Mouse (Mus musculus): ENCODE measurements around the gene Gm20741.

DNA sequence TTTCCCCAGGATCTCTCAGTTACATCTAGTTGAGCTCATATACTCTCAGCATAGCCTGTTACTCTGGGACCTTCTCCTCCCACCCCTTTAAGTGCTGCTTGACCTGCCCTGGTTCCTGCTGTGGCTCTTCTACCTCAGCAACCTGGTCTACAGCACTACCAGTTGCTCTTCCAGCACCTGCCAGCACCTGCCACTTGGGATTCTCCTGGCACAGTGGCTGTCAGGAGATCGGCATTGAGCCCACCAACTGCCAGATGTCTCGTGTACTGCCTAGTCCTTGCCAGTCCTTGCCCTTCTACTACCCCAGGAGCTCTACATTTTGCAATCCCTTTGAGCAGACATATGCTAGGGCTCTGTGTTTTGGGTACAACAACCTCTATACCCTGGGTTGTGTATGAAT lies 25.2 kb downstream of the Gm20741 start:
- TF ChIP-seq CTCF (IDR thresholded peaks at IDR 0.05 in 2 of 3, conservative IDR thresholded peaks at IDR 0.05 in 1 of 3; ENCODE audit: control insufficient read depth in 1 of 3, insufficient read depth in 1 of 3, low read depth in 2 of 3, low read length in 3 of 3, poor library complexity in 1 of 3, severe bottlenecking in 1 of 3): no peak
- TF ChIP-seq USF2 (IDR thresholded peaks at IDR 0.05; ENCODE audit: borderline replicate concordance in 1 of 2, insufficient read depth in 1 of 2, low read depth in 1 of 2, low read length in 2 of 2): no peak
- TF ChIP-seq POLR2AphosphoS5 (IDR thresholded peaks at IDR 0.05; ENCODE audit: borderline replicate concordance, low read depth, low read length): no peak
- no peak for TF ChIP-seq EP300 (IDR thresholded peaks at IDR 0.05; ENCODE audit: low read depth in 1 of 2, low read length in 2 of 2)

All from MEL (cell line).